Mouse (Mus musculus) spleen, adult 2 months (tissue): ENCODE data around the gene Ctu1.

Experiments
- CTCF ChIP-seq: fragments of 200-500 bp; IDR thresholded peaks from 2 replicates; pipeline ENCODE4 v1.5.1; 2011; ENCODE audit warnings: mild to moderate bottlenecking, inconsistent platforms; ENCODE audit not compliant: insufficient read depth, insufficient read length, insufficient replicate concordance; ENCODE audit errors: extremely low read depth
- POLR2A ChIP-seq: fragments of 200-500 bp; IDR thresholded peaks from 2 replicates; pipeline ENCODE4 v1.6.1; 2011; ENCODE audit warnings: low read depth, low read length, inconsistent platforms

GRCm38 (mm10) chr7:43712267-43712666 lies 40.5 kb downstream of the Ctu1 start, which contains the start of gene Klk13:
- TF ChIP-seq CTCF = no peak
- no peak for TF ChIP-seq POLR2A
